Mouse (Mus musculus) limb, embryonic 11.5 days (tissue): ENCODE measurements around the gene Lsr. TPM values are rescaled to one million over a fixed set of nuclear protein-coding genes. Genes with fewer than 3 reads are reported as not detected.
"Not testable (repeated sequence)": the region's sequence is repeated elsewhere in the genome, so short reads cannot be mapped to it uniquely, and the experiment has no call there.

Experiments used
- ATAC-seq: fragments of 200-750 bp; cut with Nextera tagmentation; 2 replicates; pipeline ENCODE4 v1.8.0; 2017; ENCODE audit warnings: low read depth; ENCODE audit not compliant: insufficient number of reproducible peaks, low FRiP score, low TSS enrichment
- DNase-seq: peaks from one replicate; pipeline ENCODE4 v3.0.0-alpha.2; 2015; ENCODE audit warnings: low spot score
- H3K27ac ChIP-seq: fragments of 300-500 bp; sonication (generic); replicated peaks from 2 replicates; pipeline ENCODE4 v1.5.1; 2014; ENCODE audit warnings: low read depth, mild to moderate bottlenecking, low read length
- H3K27me3 ChIP-seq: fragments of 300-500 bp; sonication (generic); 2 replicates; pipeline ENCODE4 v1.6.1; 2014; ENCODE audit warnings: mild to moderate bottlenecking, low read length, mixed read lengths; ENCODE audit not compliant: control insufficient read depth, insufficient read depth
- H3K36me3 ChIP-seq: fragments of 300-500 bp; sonication (generic); 2 replicates; pipeline ENCODE4 v1.6.1; 2014; ENCODE audit warnings: mild to moderate bottlenecking, low read length, moderate library complexity, mixed read lengths; ENCODE audit not compliant: control insufficient read depth, insufficient read depth
- H3K4me1 ChIP-seq: fragments of 300-500 bp; sonication (generic); 2 replicates; pipeline ENCODE4 v1.6.1; 2014; ENCODE audit warnings: low read length, mixed read lengths; ENCODE audit not compliant: control insufficient read depth, insufficient read depth
- H3K4me2 ChIP-seq: fragments of 300-500 bp; sonication (generic); 2 replicates; pipeline ENCODE4 v1.6.1; 2014; ENCODE audit warnings: low read depth, mild to moderate bottlenecking, moderate library complexity; ENCODE audit not compliant: severe bottlenecking
- H3K4me3 ChIP-seq: fragments of 300-500 bp; sonication (generic); 2 replicates; pipeline ENCODE4 v1.5.1; 2014; ENCODE audit warnings: low read depth, low read length
- H3K9ac ChIP-seq: fragments of 300-500 bp; sonication (generic); 2 replicates; pipeline ENCODE4 v1.6.1; 2014; ENCODE audit warnings: mild to moderate bottlenecking, low read length
- H3K9me3 ChIP-seq: fragments of 300-500 bp; sonication (generic); 2 replicates; pipeline ENCODE4 v1.6.1; 2016; ENCODE audit warnings: low read length; ENCODE audit not compliant: control insufficient read depth
- WGBS: fragments of 180-500 bp; shearing (Covaris S2); extraction: QIAGEN DNeasy Blood & Tissue Kit; methylation state at CpG from one replicate; pipeline ENCODE4 v1.1.7; 2014; 5-methylcytosine and 5-hydroxymethylcytosine counted together
- polyA plus RNA-seq: library from polyadenylated mRNA; unstranded; fragments of >200 nt; fragmentation: Nextera tagmentation; extraction: Ambion mirVana; gene quantifications from 2 replicates; pipeline ENCODE4 v1.2.1, GENCODE M21; 2014

Gene Lsr
- polyA plus RNA-seq, 1 experiment from 2014 or later, result 27.5 TPM

GRCm38 (mm10) chr7:30954036-30954435 is 19.2 kb downstream of the Lsr start:
- Histone ChIP-seq H3K4me2 (no peak overlapping the region), H3K27me3 (no peaks in the 10 kb centered on the region), H3K4me3 (no peak overlapping the region), H3K9me3 (no peaks in the 10 kb centered on the region), H3K4me1 (peaks cover 3% of the 10 kb centered on the region; the same call in 1 of the 2 replicates), H3K36me3 (peaks cover 25% of the 10 kb centered on the region), H3K27ac (no peak overlapping the region), H3K9ac (no peak overlapping the region)
- 91% methylated on average over 3 of the region's 3 CpGs for WGBS
- no peak for ATAC-seq
- no peak for DNase-seq

- Histone ChIP-seq H3K4me1 (peaks cover 3% of the 10 kb centered on the region; the same call in 1 of the 2 replicates), H3K9me3 (no peaks in the 10 kb centered on the region), H3K27ac (no peak overlapping the region), H3K4me3 (no peak overlapping the region), H3K9ac (no peak overlapping the region), H3K4me2 (no peak overlapping the region), H3K27me3 (no peaks in the 10 kb centered on the region), H3K36me3 (peaks cover 26% of the 10 kb centered on the region)
- DNase-seq, result no peak
- WGBS, result 85% methylated on average over 6 of the region's 6 CpGs
- no peak for ATAC-seq
Measured at GRCm38 (mm10) chr7:30953459-30953858, 19.8 kb downstream of the Lsr start.

- 93% methylated on average over 16 of the region's 16 CpGs for WGBS
- no peak for ATAC-seq
Measured at GRCm38 (mm10) chr7:30952441-30953265, 20.6 kb downstream of the Lsr start.

GRCm38 (mm10) chr7:30949902-30950301 is 23.4 kb downstream of the Lsr start:
- peaks cover 26% of the 10 kb centered on the region for H3K36me3 ChIP-seq

More at GRCm38 (mm10) chr7:30952441-30953265, 20.6 kb downstream of the Lsr start:
- H3K27ac ChIP-seq, result no peak overlapping the region
- H3K9me3 ChIP-seq, result no peaks in the 10 kb centered on the region
- H3K4me3 ChIP-seq, result no peak overlapping the region
- no peak overlapping the region for H3K4me2 ChIP-seq
- peaks cover 26% of the 10 kb centered on the region for H3K36me3 ChIP-seq
- no peak overlapping the region for H3K9ac ChIP-seq
- no peak for DNase-seq
- no peaks in the 10 kb centered on the region for H3K27me3 ChIP-seq
- H3K4me1 ChIP-seq, result no peaks in the 10 kb centered on the region

GRCm38 (mm10) chr7:30945876-30946275 is 27.4 kb downstream of the Lsr start:
- H3K27me3 ChIP-seq, result no peaks in the 10 kb centered on the region
- no peak overlapping the region for H3K4me2 ChIP-seq
- H3K4me3 ChIP-seq, result no peak overlapping the region
- peaks cover 7% of the 10 kb centered on the region; the same call in 1 of the 2 replicates for H3K36me3 ChIP-seq
- H3K9ac ChIP-seq, result no peak overlapping the region
- H3K9me3 ChIP-seq, result no peaks in the 10 kb centered on the region
- no peak for DNase-seq
- whole genome bisulfite sequencing, result 94% methylated on average over 7 of the region's 7 CpGs
- H3K4me1 ChIP-seq, result no peaks in the 10 kb centered on the region
- ATAC-seq, result no peak
- no peak overlapping the region for H3K27ac ChIP-seq

More at GRCm38 (mm10) chr7:30949902-30950301, 23.4 kb downstream of the Lsr start:
- not testable (repeated sequence) for H3K27me3 ChIP-seq, H3K4me2 ChIP-seq, H3K9me3 ChIP-seq, H3K27ac ChIP-seq, ATAC-seq, H3K4me1 ChIP-seq, H3K9ac ChIP-seq, DNase-seq, H3K4me3 ChIP-seq
- WGBS, result 86% methylated on average over 3 of the region's 3 CpGs

- not testable (repeated sequence) for H3K27ac ChIP-seq, H3K4me3 ChIP-seq, DNase-seq, H3K4me1 ChIP-seq, ATAC-seq, H3K36me3 ChIP-seq, H3K27me3 ChIP-seq, H3K4me2 ChIP-seq, H3K9ac ChIP-seq, H3K9me3 ChIP-seq
- 92% methylated on average over 7 of the region's 7 CpGs for WGBS
Measured at GRCm38 (mm10) chr7:30945466-30945865, 27.8 kb downstream of the Lsr start.

GRCm38 (mm10) chr7:30944706-30945105 is 28.6 kb downstream of the Lsr start:
- not testable (repeated sequence) for H3K9ac ChIP-seq, H3K4me1 ChIP-seq, ATAC-seq, DNase-seq, H3K9me3 ChIP-seq, H3K27ac ChIP-seq, H3K4me3 ChIP-seq, H3K4me2 ChIP-seq, H3K36me3 ChIP-seq, H3K27me3 ChIP-seq
- WGBS, result 60% methylated on average over 2 of the region's 2 CpGs

- H3K9ac ChIP-seq, result no peak within 1 kb of the TSS
- no peak within 1 kb of the TSS for H3K4me2 ChIP-seq
- no peak within 1 kb of the TSS for H3K27ac ChIP-seq
- H3K9me3 ChIP-seq, result no peaks in the 10 kb centered on the region
- H3K4me1 ChIP-seq, result no peaks in the 10 kb centered on the region
- no peaks in the 10 kb centered on the region for H3K27me3 ChIP-seq
- no peak within 1 kb of the TSS for H3K4me3 ChIP-seq
- DNase-seq (no peak), ATAC-seq (no peak)
- H3K36me3 ChIP-seq, result peaks cover 1% of the 10 kb centered on the region; the same call in 1 of the 2 replicates
- WGBS, result 68% methylated on average over 9 of the region's 9 CpGs
Measured at GRCm38 (mm10) chr7:30943909-30944635, 29.2 kb downstream of the Lsr start, which contains the start of gene Hamp. TSS of gene Hamp (minus strand) at chr7:30944032.
